Mouse (Mus musculus) embryonic facial prominence, embryonic 13.5 days (tissue): Measurements from ENCODE around the gene Ccdc6. TPM values are rescaled to one million over a fixed set of nuclear protein-coding genes. Genes with fewer than 3 reads are reported as not detected.

Experiments used
- ATAC-seq: fragments of 200-750 bp; cut with Nextera tagmentation; 2 replicates; pipeline ENCODE4 v1.8.0; 2017; ENCODE audit warnings: low read depth; ENCODE audit not compliant: insufficient number of reproducible peaks, insufficient read depth, low FRiP score, low TSS enrichment
- H3K27ac ChIP-seq: fragments of 300-500 bp; sonication (generic); 2 replicates; pipeline ENCODE4 v1.5.1; 2015; ENCODE audit warnings: moderate library complexity, mild to moderate bottlenecking, inconsistent platforms
- H3K27me3 ChIP-seq: fragments of 300-500 bp; sonication (generic); 2 replicates; pipeline ENCODE4 v1.6.1; 2015; ENCODE audit warnings: mild to moderate bottlenecking, inconsistent platforms
- H3K36me3 ChIP-seq: fragments of 300-500 bp; sonication (generic); 2 replicates; pipeline ENCODE4 v1.6.1; 2015; ENCODE audit warnings: mild to moderate bottlenecking, inconsistent platforms
- H3K4me1 ChIP-seq: fragments of 300-500 bp; sonication (generic); 2 replicates; pipeline ENCODE4 v1.6.1; 2015; ENCODE audit warnings: inconsistent platforms
- H3K4me2 ChIP-seq: fragments of 300-500 bp; sonication (generic); 2 replicates; pipeline ENCODE4 v1.6.1; 2015; ENCODE audit warnings: moderate library complexity, mild to moderate bottlenecking, inconsistent platforms
- H3K4me3 ChIP-seq: fragments of 300-500 bp; sonication (generic); 2 replicates; pipeline ENCODE4 v1.5.1; 2015; ENCODE audit warnings: mild to moderate bottlenecking, inconsistent platforms
- H3K9ac ChIP-seq: fragments of 300-500 bp; sonication (generic); 2 replicates; pipeline ENCODE4 v1.6.1; 2015; ENCODE audit warnings: mild to moderate bottlenecking, inconsistent platforms
- H3K9me3 ChIP-seq: fragments of 300-500 bp; sonication (generic); 2 replicates; pipeline ENCODE4 v1.6.1; 2016; ENCODE audit warnings: inconsistent platforms
- WGBS: fragments of 180-500 bp; shearing (Covaris S2); methylation state at CpG from one replicate; pipeline ENCODE4 v1.1.7; 2015; ENCODE audit warnings: mixed read lengths; 5-methylcytosine and 5-hydroxymethylcytosine counted together
- polyA plus RNA-seq: library from polyadenylated mRNA; unstranded; fragments of >200 nt; fragmentation: Nextera tagmentation; extraction: Ambion mirVana; gene quantifications from 2 replicates; pipeline ENCODE4 v1.2.1, GENCODE M21; 2015

Ccdc6 gene
- polyA plus RNA-seq, 1 experiment from 2014 or later: 15.5 TPM

DNA sequence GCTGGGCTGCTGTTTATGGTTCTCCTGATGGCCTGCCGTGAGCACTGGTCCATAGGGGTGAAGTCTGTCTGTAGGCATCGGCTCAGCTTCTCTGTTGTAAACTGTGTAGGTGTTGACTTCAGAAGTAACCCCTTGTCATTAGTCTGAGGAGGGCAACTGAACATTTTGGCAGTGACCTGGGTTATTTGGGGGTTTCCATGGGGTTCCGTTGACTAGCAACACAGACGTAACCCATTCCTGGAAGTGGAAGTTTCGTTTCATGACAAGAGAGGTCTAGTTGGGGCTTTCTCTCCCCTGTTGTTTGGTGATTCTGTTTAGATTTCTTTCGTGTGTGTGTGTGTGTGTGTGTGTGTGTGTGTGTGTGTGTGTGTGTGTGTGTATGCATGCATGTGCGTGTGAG is 19.5 kb downstream of the Ccdc6 start:
- WGBS: 94% methylated on average over 7 of the region's 7 CpGs
- no peak overlapping the region for H3K27ac ChIP-seq
- H3K27me3 ChIP-seq: no peaks in the 10 kb centered on the region
- H3K36me3 ChIP-seq: 0 out of 2 replicates have a peak, but pooled peaks cover 8% of the 10 kb centered on the region
- H3K4me2 ChIP-seq: no peak overlapping the region
- H3K4me3 ChIP-seq: no peak overlapping the region
- no peak overlapping the region for H3K9ac ChIP-seq
- ATAC-seq: no peak
- no peaks in the 10 kb centered on the region for H3K9me3 ChIP-seq
- H3K4me1 ChIP-seq: peaks cover 20% of the 10 kb centered on the region

- no peaks in the 10 kb centered on the region for H3K36me3 ChIP-seq
- ATAC-seq: no peak
- no peak overlapping the region for H3K27ac ChIP-seq
- H3K4me1 ChIP-seq: peaks cover 20% of the 10 kb centered on the region
- H3K9ac ChIP-seq: no peak overlapping the region
- 46% methylated on average over 9 of the region's 9 CpGs for WGBS
- no peak overlapping the region for H3K4me2 ChIP-seq
- H3K27me3 ChIP-seq: no peaks in the 10 kb centered on the region
- no peak overlapping the region for H3K4me3 ChIP-seq
- H3K9me3 ChIP-seq: no peaks in the 10 kb centered on the region
Observed at GRCm38 (mm10) chr10:70119451-70119850, 22.5 kb downstream of the Ccdc6 start.

DNA sequence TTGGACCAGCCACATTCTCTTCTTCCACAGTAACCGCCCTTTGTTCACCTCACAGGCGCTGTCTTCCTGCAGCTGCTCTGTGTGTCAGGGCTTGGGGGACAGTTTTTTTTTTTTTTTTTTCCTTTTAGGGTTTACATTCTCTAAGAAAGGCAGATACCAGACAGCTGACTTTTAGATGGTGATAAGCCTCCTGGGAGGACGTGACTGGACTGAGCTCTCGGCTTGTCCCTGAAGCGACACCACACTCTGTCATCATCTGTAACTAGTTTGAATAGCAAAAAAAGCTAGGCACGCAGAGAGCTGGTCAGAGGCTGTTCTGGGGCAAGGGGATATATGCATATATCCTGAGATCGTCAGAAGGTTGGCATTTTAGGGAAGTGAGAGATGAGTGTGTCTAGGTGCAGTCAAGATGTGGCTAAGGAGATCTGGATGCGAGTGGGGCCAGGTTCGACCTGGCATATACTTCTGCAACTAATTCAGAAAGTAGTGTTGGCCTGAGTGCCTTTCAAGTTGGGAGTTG is 23.0 kb downstream of the Ccdc6 start:
- H3K4me1 ChIP-seq: peaks cover 20% of the 10 kb centered on the region
- H3K27me3 ChIP-seq: no peaks in the 10 kb centered on the region
- WGBS: 53% methylated on average over 9 of the region's 9 CpGs
- H3K9me3 ChIP-seq: no peaks in the 10 kb centered on the region
- no peak overlapping the region for H3K27ac ChIP-seq
- no peak for ATAC-seq
- no peak overlapping the region for H3K9ac ChIP-seq
- H3K36me3 ChIP-seq: no peaks in the 10 kb centered on the region
- no peak overlapping the region for H3K4me3 ChIP-seq
- H3K4me2 ChIP-seq: no peak overlapping the region

DNA sequence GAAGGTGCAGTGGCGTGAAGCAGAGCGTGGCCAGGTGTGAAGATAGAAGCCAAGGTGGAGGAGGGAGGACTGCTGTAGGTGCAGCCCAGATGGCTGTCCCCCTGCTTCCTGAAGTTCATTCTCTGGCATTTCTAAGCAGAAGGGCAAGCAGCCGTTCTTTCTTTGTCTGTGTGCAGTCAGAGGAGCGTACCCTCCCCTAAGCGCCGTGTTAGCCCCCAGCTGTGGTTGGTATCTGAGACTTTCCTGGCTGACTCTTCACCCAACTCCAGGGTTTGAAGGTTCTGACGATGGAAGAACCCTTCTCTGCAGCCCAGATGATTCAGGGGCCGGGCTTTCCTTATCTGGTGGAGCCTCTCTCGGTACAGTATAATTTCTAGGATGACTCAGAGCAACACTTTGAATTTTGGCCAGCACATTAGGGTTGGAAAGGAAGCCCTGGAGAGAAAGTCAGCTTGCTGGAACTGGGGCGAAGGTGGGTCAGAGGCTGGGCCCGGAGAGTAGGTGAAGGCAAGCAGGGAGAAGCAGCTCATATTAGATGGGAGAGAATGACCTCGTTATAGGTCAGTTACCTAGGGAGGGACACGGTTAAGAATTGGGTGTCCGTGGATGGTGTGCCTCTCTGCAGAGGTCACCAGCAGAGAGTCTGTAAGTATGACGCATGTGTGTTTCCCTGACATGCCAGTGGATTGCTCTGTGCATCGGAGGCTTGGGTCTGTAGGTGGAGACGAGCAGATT is 23.9 kb downstream of the Ccdc6 start:
- Histone ChIP-seq H3K9ac (no peak overlapping the region), H3K27me3 (no peaks in the 10 kb centered on the region), H3K4me1 (peaks cover 20% of the 10 kb centered on the region), H3K36me3 (no peaks in the 10 kb centered on the region), H3K4me2 (no peak overlapping the region), H3K27ac (no peak overlapping the region), H3K4me3 (no peak overlapping the region), H3K9me3 (no peaks in the 10 kb centered on the region)
- no peak for ATAC-seq
- WGBS: 77% methylated on average over 17 of the region's 17 CpGs

DNA sequence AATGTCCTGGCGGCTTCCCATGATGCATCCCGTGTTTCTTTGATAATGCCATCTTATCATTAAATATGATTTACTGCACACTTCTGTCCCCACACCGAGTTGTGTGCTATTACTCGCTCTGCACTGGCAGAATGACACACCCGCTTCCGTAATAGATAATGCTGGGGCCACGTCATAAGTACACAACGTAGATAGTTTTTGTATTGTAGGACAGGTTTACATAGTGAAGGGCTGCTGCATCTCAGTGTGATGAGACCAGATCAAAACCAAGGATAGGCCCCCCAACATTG is 24.4 kb downstream of the Ccdc6 start:
- ATAC-seq: no peak
- H3K9me3 ChIP-seq: no peaks in the 10 kb centered on the region
- H3K9ac ChIP-seq: no peak overlapping the region
- H3K27ac ChIP-seq: no peak overlapping the region
- H3K4me3 ChIP-seq: no peak overlapping the region
- no peak overlapping the region for H3K4me2 ChIP-seq
- 93% methylated on average over 8 of the region's 8 CpGs for WGBS
- peaks cover 20% of the 10 kb centered on the region for H3K4me1 ChIP-seq
- no peaks in the 10 kb centered on the region for H3K36me3 ChIP-seq
- no peaks in the 10 kb centered on the region for H3K27me3 ChIP-seq

DNA sequence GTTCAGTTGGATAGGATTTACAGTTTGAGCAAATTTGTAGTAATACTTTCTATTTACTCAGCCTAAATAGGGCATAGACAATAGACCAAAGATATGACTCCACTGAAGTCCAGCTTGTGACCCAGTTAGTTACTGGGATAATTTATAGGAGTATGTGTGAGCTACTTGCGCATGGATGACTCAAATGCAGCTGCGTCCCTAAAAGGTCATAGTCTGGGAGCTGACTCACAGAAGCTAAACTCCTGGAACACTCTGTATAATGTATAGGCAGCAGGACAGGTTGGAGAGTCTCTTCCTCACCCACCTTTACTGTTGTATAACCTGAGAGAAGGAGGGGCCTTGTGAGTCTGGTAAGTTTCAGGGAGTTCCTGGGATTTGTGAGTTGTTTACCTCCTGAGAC is 26.5 kb downstream of the Ccdc6 start:
- Histone ChIP-seq H3K27ac (no peak overlapping the region), H3K27me3 (no peaks in the 10 kb centered on the region), H3K9me3 (no peaks in the 10 kb centered on the region), H3K36me3 (no peaks in the 10 kb centered on the region), H3K4me3 (no peak overlapping the region), H3K9ac (no peak overlapping the region), H3K4me1 (peaks cover 20% of the 10 kb centered on the region), H3K4me2 (no peak overlapping the region)
- no peak for ATAC-seq
- over 99% methylated on average over 2 of the region's 2 CpGs for WGBS

DNA sequence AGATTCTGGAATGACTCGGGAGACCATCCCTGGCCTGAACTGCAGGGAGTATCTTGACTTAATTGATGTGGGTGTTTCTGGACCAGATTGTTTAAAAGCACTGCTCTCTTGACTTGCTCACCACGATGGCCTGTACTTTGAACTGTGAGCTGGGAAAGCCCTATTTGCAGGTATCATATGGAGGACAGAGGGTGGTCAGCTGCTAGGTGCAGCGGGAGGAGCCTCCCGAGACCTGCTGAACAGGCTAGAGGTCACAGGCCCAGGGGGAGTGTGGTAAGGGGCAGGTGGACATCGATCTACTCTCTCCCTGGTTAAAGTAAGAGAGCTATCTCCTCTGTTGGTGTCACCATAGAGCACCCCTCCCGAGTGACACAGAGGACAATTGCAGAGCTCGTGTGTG is 28.6 kb downstream of the Ccdc6 start:
- no peaks in the 10 kb centered on the region for H3K27me3 ChIP-seq
- H3K9ac ChIP-seq: no peak overlapping the region
- no peaks in the 10 kb centered on the region for H3K36me3 ChIP-seq
- no peak overlapping the region for H3K27ac ChIP-seq
- no peak overlapping the region for H3K4me2 ChIP-seq
- peaks cover 6% of the 10 kb centered on the region for H3K4me1 ChIP-seq
- H3K9me3 ChIP-seq: no peaks in the 10 kb centered on the region
- WGBS: 83% methylated on average over 7 of the region's 7 CpGs
- no peak for ATAC-seq
- no peak overlapping the region for H3K4me3 ChIP-seq

GRCm38 (mm10) chr10:70127273-70127672 is 30.4 kb downstream of the Ccdc6 start:
- Histone ChIP-seq H3K4me3 (no peak overlapping the region), H3K36me3 (no peaks in the 10 kb centered on the region), H3K27me3 (no peaks in the 10 kb centered on the region), H3K27ac (no peak overlapping the region), H3K4me1 (0 out of 2 replicates have a peak, but pooled peaks cover 4% of the 10 kb centered on the region), H3K9me3 (no peaks in the 10 kb centered on the region), H3K4me2 (no peak overlapping the region), H3K9ac (no peak overlapping the region)
- ATAC-seq: no peak
- 67% methylated on average over 8 of the region's 8 CpGs for whole genome bisulfite sequencing

GRCm38 (mm10) chr10:70128408-70128807 is 31.5 kb downstream of the Ccdc6 start:
- Histone ChIP-seq H3K27me3 (no peaks in the 10 kb centered on the region), H3K9me3 (no peaks in the 10 kb centered on the region), H3K4me3 (no peak overlapping the region), H3K36me3 (no peaks in the 10 kb centered on the region), H3K4me1 (peaks cover 13% of the 10 kb centered on the region), H3K9ac (no peak overlapping the region), H3K4me2 (no peak overlapping the region), H3K27ac (no peak overlapping the region)
- 93% methylated on average over 8 of the region's 8 CpGs for WGBS
- ATAC-seq: no peak

DNA sequence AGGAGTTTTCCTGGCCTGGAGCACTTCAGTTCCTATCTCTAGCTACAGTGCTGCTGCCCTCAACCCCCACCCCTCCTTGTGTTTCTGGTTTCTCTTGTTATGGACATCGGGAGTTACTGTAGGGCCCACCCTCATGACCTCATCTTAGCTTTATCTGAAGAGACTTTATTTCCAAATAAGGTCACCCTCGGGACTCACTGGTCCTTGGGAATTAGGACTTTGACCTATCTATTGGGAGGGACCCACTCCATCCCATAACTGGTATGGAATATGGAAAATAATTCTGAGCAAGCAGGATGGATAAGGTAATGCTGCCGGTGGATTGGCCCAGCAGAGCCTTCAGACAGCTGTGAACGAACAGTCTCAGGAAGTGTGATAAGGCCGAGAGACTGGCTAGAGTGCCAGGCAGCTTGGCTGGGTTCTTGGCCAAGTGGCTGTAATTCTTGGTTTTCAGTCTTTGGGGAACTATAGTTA is 35.2 kb downstream of the Ccdc6 start:
- H3K9me3 ChIP-seq: no peaks in the 10 kb centered on the region
- H3K9ac ChIP-seq: no peak overlapping the region
- no peak overlapping the region for H3K4me2 ChIP-seq
- H3K4me1 ChIP-seq: peaks cover 16% of the 10 kb centered on the region
- H3K27me3 ChIP-seq: no peaks in the 10 kb centered on the region
- 87% methylated on average over 5 of the region's 5 CpGs for WGBS
- H3K27ac ChIP-seq: no peak overlapping the region
- no peak overlapping the region for H3K4me3 ChIP-seq
- H3K36me3 ChIP-seq: no peaks in the 10 kb centered on the region
- no peak for ATAC-seq

DNA sequence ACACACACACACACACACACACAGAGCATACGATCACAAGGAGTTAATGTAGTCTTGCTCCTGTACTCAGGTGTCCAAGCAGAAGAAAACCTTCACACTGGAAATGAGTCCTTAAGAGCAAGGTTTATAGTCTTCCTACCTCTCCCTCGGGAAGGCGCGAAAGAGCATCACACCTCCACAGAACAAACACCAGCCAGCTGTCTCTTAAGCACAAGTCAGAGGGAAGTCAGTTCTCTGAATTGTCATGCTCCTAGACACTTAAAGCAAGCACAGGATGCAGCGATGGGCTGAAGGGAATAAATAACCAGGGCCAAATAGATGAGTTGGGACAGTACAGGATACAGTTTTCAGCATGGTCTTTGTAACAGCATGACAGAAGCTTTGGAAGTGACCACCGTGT is 35.8 kb downstream of the Ccdc6 start:
- Histone ChIP-seq H3K4me2 (no peak overlapping the region), H3K27me3 (no peaks in the 10 kb centered on the region), H3K27ac (no peak overlapping the region), H3K4me3 (no peak overlapping the region), H3K36me3 (no peaks in the 10 kb centered on the region), H3K9ac (no peak overlapping the region), H3K4me1 (peaks cover 16% of the 10 kb centered on the region), H3K9me3 (no peaks in the 10 kb centered on the region)
- 85% methylated on average over 6 of the region's 6 CpGs for WGBS
- ATAC-seq: no peak

- H3K27ac ChIP-seq: no peak overlapping the region
- no peaks in the 10 kb centered on the region for H3K36me3 ChIP-seq
- no peak for ATAC-seq
- H3K9me3 ChIP-seq: no peaks in the 10 kb centered on the region
- H3K9ac ChIP-seq: no peak overlapping the region
- no peak overlapping the region for H3K4me2 ChIP-seq
- no peak overlapping the region for H3K4me3 ChIP-seq
- 71% methylated on average over 6 of the region's 6 CpGs for WGBS
- H3K4me1 ChIP-seq: peaks cover 16% of the 10 kb centered on the region
- no peaks in the 10 kb centered on the region for H3K27me3 ChIP-seq
Observed at GRCm38 (mm10) chr10:70133188-70133587, 36.3 kb downstream of the Ccdc6 start.
